Mouse (Mus musculus) kidney, postnatal 0 days (tissue): ENCODE results near the gene Rab37. TPM values are rescaled to one million over a fixed set of nuclear protein-coding genes. Genes with fewer than 3 reads are reported as not detected.

Experiments
- ATAC-seq: fragments of 200-750 bp; cut with Nextera tagmentation; replicated peaks from 2 replicates; pipeline ENCODE4 v1.8.0; 2017; ENCODE audit warnings: low read depth, moderate number of reproducible peaks, moderate TSS enrichment, moderate library complexity; ENCODE audit not compliant: low FRiP score
- DNase-seq: peaks from one replicate; pipeline ENCODE4 v3.0.0-alpha.2; 2016; ENCODE audit warnings: low spot score
- H3K27ac ChIP-seq: fragments of 300-500 bp; sonication (generic); 2 replicates; pipeline ENCODE4 v1.5.1; 2014; ENCODE audit warnings: mild to moderate bottlenecking
- H3K27me3 ChIP-seq: fragments of 300-500 bp; sonication (generic); 2 replicates; pipeline ENCODE4 v1.6.1; 2014; ENCODE audit warnings: low read length, mixed read lengths; ENCODE audit not compliant: insufficient read depth
- H3K36me3 ChIP-seq: fragments of 300-500 bp; sonication (generic); 2 replicates; pipeline ENCODE4 v1.6.1; 2014; ENCODE audit warnings: low read length, mixed read lengths; ENCODE audit not compliant: insufficient read depth
- H3K4me1 ChIP-seq: fragments of 300-500 bp; sonication (generic); replicated peaks from 2 replicates; pipeline ENCODE4 v1.6.1; 2014; ENCODE audit warnings: antibody characterized with exemption, low read length, mixed read lengths; ENCODE audit not compliant: insufficient read depth
- H3K4me2 ChIP-seq: fragments of 300-500 bp; sonication (generic); 2 replicates; pipeline ENCODE4 v1.6.1; 2014; ENCODE audit warnings: mild to moderate bottlenecking, low read length, moderate library complexity, mixed read lengths
- H3K4me3 ChIP-seq: fragments of 300-500 bp; sonication (generic); replicated peaks from 2 replicates; pipeline ENCODE4 v1.5.1; 2014; ENCODE audit warnings: low read depth, low read length
- H3K9ac ChIP-seq: fragments of 300-500 bp; sonication (generic); 2 replicates; pipeline ENCODE4 v1.6.1; 2014; ENCODE audit warnings: low read depth, low read length
- H3K9me3 ChIP-seq: fragments of 300-500 bp; sonication (generic); replicated peaks from 2 replicates; pipeline ENCODE4 v1.6.1; 2016; ENCODE audit warnings: low read length, inconsistent platforms, mixed read lengths
- CTCF ChIP-seq: IDR thresholded peaks from 2 replicates; pipeline ENCODE4 v1.5.1; 2016; ENCODE audit warnings: antibody characterized with exemption, low read depth, mild to moderate bottlenecking, moderate library complexity
- WGBS: fragments of 180-500 bp; shearing (Covaris S2); extraction: QIAGEN DNeasy Blood & Tissue Kit; methylation state at CpG from one replicate; pipeline ENCODE4 v1.1.7; 2014; 5-methylcytosine and 5-hydroxymethylcytosine counted together
- polyA plus RNA-seq: library from polyadenylated mRNA; unstranded; fragments of >200 nt; fragmentation: Nextera tagmentation; extraction: Ambion mirVana; gene quantifications from 2 replicates; pipeline ENCODE4 v1.2.1, GENCODE M21; 2015

Rab37 gene
- polyA plus RNA-seq, 1 experiment from 2014 or later = 1.8 TPM

GRCm38 (mm10) chr11:115208126-115208525 lies 116.9 kb downstream of the Rab37 start:
- Histone ChIP-seq H3K4me1 (no peaks in the 10 kb centered on the region), H3K4me2 (no peak overlapping the region), H3K9me3 (no peaks in the 10 kb centered on the region), H3K9ac (no peak overlapping the region), H3K36me3 (peaks cover 27% of the 10 kb centered on the region), H3K27me3 (no peaks in the 10 kb centered on the region), H3K27ac (no peak overlapping the region), H3K4me3 (no peak overlapping the region)
- ATAC-seq (no peak), DNase-seq (no peak)
- 80% methylated on average over 12 of the region's 12 CpGs for WGBS
- TF ChIP-seq CTCF = no peak

DNA sequence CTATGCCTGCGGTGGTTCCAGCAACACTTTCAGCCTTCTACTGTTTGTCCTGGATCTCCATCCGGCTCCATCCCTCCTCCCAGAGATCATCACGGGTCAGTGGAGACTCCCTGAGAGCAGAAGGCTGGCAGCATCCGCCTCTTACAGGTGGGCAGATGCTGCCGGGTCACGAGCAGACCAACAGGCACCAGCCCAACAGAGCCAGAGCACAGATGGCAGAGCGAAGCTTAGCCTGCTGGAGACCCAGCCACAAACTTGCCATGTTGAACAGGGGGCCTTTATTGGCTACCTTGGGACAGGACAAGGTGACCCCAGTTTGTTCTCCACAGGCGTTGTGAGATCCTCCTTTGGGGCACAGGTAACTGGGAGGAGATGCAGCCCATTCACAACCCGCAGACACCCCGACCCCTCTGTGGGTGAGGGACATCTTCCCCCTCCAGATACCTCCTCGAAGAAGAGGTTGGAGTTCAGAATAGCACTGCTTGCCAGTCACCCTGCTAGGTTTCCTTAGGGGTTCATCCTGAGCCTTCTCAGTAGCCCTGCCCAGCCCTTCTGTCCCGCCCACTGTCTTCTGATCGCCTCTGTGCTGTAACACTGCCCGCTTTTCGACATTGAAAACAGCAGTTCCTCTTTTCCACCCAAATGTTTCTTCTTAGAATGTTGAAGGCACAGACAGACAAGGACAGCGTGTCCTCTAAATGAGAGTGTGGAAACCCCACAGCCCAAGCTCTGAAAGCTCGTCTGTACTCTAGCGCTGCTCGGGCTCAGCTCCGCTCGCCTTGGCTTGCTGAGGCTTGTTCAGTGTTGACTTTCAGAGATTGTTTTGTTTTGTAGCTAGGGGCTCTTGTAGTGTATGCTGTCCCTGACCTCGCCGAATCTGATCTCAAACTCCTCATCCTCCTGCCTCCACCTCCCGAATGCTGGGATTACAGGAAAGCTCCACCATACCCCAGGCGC lies 117.8 kb downstream of the Rab37 start:
- no peak for TF ChIP-seq CTCF
- Histone ChIP-seq H3K27ac (no peak overlapping the region), H3K4me3 (no peak overlapping the region), H3K4me2 (no peak overlapping the region), H3K27me3 (no peaks in the 10 kb centered on the region), H3K9ac (no peak overlapping the region), H3K4me1 (no peaks in the 10 kb centered on the region), H3K9me3 (no peaks in the 10 kb centered on the region), H3K36me3 (peaks cover 27% of the 10 kb centered on the region)
- WGBS = 70% methylated on average over 25 of the region's 25 CpGs
- ATAC-seq (no peak), DNase-seq (no peak)

DNA sequence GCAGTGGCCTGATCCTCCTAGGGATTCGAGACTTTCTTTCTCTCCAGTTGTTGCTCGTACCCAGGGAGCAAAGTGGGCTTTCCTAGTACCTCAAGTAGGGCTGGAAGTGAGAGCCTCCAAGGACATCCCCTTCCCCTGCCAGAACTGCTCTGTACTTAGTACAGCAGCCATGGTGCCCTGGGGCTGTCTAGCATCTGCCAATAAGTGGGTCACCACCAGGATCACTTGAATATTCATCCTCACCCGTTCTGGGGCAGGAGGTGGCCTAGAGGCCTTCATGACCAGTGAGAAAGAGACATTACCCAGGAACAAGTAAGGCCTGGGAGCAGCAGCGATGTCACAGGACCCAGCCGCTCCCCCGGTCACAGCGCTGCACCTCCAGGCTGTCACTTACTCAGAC lies 118.7 kb downstream of the Rab37 start:
- H3K4me3 ChIP-seq = no peak overlapping the region
- peaks cover 23% of the 10 kb centered on the region for H3K36me3 ChIP-seq
- H3K27me3 ChIP-seq = no peaks in the 10 kb centered on the region
- no peak for ATAC-seq
- no peak overlapping the region for H3K9ac ChIP-seq
- no peaks in the 10 kb centered on the region for H3K9me3 ChIP-seq
- WGBS = 86% methylated on average over 7 of the region's 7 CpGs
- no peak for DNase-seq
- H3K4me2 ChIP-seq = no peak overlapping the region
- H3K4me1 ChIP-seq = no peaks in the 10 kb centered on the region
- TF ChIP-seq CTCF = no peak
- H3K27ac ChIP-seq = no peak overlapping the region

Other genes with a start within 250 kb of the Rab37 start
- gene Gprc5c, start 240.3 kb upstream of the Rab37 start, polyA plus RNA-seq = 118 and 131 TPM in 2 replicates
- gene Cd300a, start 201.4 kb upstream of the Rab37 start, polyA plus RNA-seq = 1.5 and 1.7 TPM in 2 replicates
- gene Cd300lb, start 157.0 kb upstream of the Rab37 start, polyA plus RNA-seq = 0.36 and 0.43 TPM in 2 replicates
- gene Cd300c, start 122.3 kb upstream of the Rab37 start, polyA plus RNA-seq = not detected in 2 replicates
- 0.22 and 0.23 TPM in 2 replicates for gene Cd300ld, start 101.5 kb upstream of the Rab37 start, polyA plus RNA-seq
- gene Cd300c2, start 89.6 kb upstream of the Rab37 start, polyA plus RNA-seq = 3.6 and 3.7 TPM in 2 replicates
- gene Cd300ld2, start 75.2 kb upstream of the Rab37 start, polyA plus RNA-seq = 0.52 TPM in 1 of 2 replicates, not detected in the other
- not detected in 2 replicates for gene Cd300ld4, start 64.4 kb upstream of the Rab37 start, polyA plus RNA-seq
- gene Cd300ld5, start 53.7 kb upstream of the Rab37 start, polyA plus RNA-seq = not detected in 2 replicates
- gene Cd300ld3, start 43.0 kb upstream of the Rab37 start, polyA plus RNA-seq = not detected in 2 replicates
- not detected in 2 replicates for gene Cd300e, start 29.3 kb upstream of the Rab37 start, polyA plus RNA-seq
- gene Cd300lf, start 42.6 kb downstream of the Rab37 start, polyA plus RNA-seq = 0.33 TPM in 2 replicates
- gene Slc9a3r1, start 71.9 kb downstream of the Rab37 start, polyA plus RNA-seq = 163 and 172 TPM in 2 replicates
- 12.0 and 12.6 TPM in 2 replicates for gene Tmem104, start 96.1 kb downstream of the Rab37 start, polyA plus RNA-seq
- 26.8 TPM in 2 replicates for gene Nat9, start 96.4 kb downstream of the Rab37 start, polyA plus RNA-seq
- gene Grin2c, start 175.8 kb downstream of the Rab37 start, polyA plus RNA-seq = not detected in 2 replicates
- gene Fdxr, start 185.6 kb downstream of the Rab37 start, polyA plus RNA-seq = 10.0 and 12.2 TPM in 2 replicates
- 0.92 and 1.1 TPM in 2 replicates for gene Fads6, start 206.2 kb downstream of the Rab37 start, polyA plus RNA-seq
- gene Otop2, start 215.7 kb downstream of the Rab37 start, polyA plus RNA-seq = not detected in 2 replicates
- 0.05 TPM in 1 of 2 replicates, not detected in the other for gene Ush1g, start 230.6 kb downstream of the Rab37 start, polyA plus RNA-seq
- not detected in 2 replicates for gene Otop3, start 243.3 kb downstream of the Rab37 start, polyA plus RNA-seq